Mouse (Mus musculus): Measurements from ENCODE around the gene Zfp687.

GRCm38 (mm10) chr3:95042838-95043229 is 27.6 kb upstream of the Zfp687 start:
- TF ChIP-seq POLR2A (IDR thresholded peaks at IDR 0.05; ENCODE audit: insufficient read depth, low read depth, low read length) (no peak), CTCF (IDR thresholded peaks at IDR 0.05) (no peak)
